Mouse (Mus musculus) olfactory bulb, adult 2 months (tissue): ENCODE data around the gene Mmachc. TPM values are rescaled to one million over a fixed set of nuclear protein-coding genes. Genes with fewer than 3 reads are reported as not detected.
"Not testable (repeated sequence)": the region's sequence is repeated elsewhere in the genome, so short reads cannot be mapped to it uniquely, and the experiment has no call there.

Experiments used
- H3K27ac ChIP-seq: fragments of 200-500 bp; 2 replicates; pipeline ENCODE4 v1.5.1; 2012; ENCODE audit warnings: low read depth, low read length; ENCODE audit not compliant: insufficient read depth
- H3K4me1 ChIP-seq: fragments of 200-500 bp; 2 replicates; pipeline ENCODE4 v1.6.1; 2012; ENCODE audit warnings: low read length; ENCODE audit not compliant: control insufficient read depth, insufficient read depth
- H3K4me3 ChIP-seq: fragments of 200-500 bp; 2 replicates; pipeline ENCODE4 v1.5.1; 2012; ENCODE audit warnings: mild to moderate bottlenecking, low read depth, low read length, moderate library complexity; ENCODE audit not compliant: insufficient read depth
- CTCF ChIP-seq: fragments of 200-500 bp; IDR thresholded peaks from 2 replicates; pipeline ENCODE4 v1.5.1; 2012; ENCODE audit warnings: low read depth, mild to moderate bottlenecking, low read length, moderate library complexity; ENCODE audit not compliant: insufficient read depth
- POLR2A ChIP-seq: fragments of 200-500 bp; IDR thresholded peaks from 2 replicates; pipeline ENCODE4 v1.6.1; 2012; ENCODE audit warnings: mild to moderate bottlenecking, low read depth, low read length, moderate library complexity; ENCODE audit not compliant: insufficient read depth
- WGBS: fragments of 180-500 bp; shearing (Covaris S2); methylation state at CpG from one replicate; pipeline ENCODE4 v1.1.7; 2018; 5-methylcytosine and 5-hydroxymethylcytosine counted together
- polyA plus RNA-seq: library from polyadenylated mRNA; stranded (reverse); fragments of >200 nt; gene quantifications from 2 replicates; pipeline ENCODE4 v1.2.4, GENCODE M21; 2012; ENCODE audit warnings: low replicate concordance; ENCODE audit not compliant: missing spikeins, insufficient read depth, insufficient read length

Mmachc gene
- polyA plus RNA-seq, 1 experiment: not detected

- Histone ChIP-seq H3K4me3 (no peak overlapping the region), H3K4me1 (no peaks in the 10 kb centered on the region), H3K27ac (no peak overlapping the region)
- TF ChIP-seq POLR2A (no peak), CTCF (no peak)
- WGBS: 86% methylated on average over 1 of the region's 1 CpGs
Observed at GRCm38 (mm10) chr4:116700964-116701363, 7.2 kb downstream of the Mmachc start.

DNA sequence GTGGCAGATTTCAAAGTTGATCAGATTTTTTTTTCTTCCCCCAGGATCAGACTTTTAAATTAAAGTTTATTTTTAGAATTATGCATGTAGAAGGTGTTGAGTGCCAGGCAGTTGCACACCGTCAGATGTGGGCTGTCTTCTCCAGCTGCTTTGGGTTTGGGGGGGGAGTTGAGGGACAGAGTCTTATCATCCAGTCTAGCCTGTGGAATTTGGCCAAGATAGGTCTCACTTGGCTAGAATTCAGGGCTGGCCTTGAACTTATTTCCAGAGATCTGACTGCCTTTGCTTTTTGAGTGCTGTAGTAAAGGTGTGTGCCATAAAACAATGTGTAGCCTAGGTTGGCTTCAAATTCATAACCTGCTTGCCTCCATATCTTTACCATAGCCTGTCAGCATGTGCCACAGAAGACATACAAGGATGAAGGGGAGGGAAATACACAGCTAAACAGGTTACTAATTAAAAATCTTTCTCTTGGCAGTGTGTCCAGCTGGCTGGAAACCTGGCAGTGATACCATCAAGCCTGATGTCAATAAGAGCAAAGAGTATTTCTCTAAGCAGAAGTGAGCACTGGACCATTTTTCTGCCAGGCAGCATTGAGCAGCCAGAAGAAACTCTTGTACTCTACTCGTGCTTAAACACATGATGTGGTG lies 9.4 kb downstream of the Mmachc start:
- WGBS: 56% methylated on average over 2 of the region's 2 CpGs
- TF ChIP-seq CTCF: no peak
- Histone ChIP-seq H3K4me3 (no peak overlapping the region), H3K4me1 (no peaks in the 10 kb centered on the region), H3K27ac (no peak overlapping the region)

- 73% methylated on average over 2 of the region's 2 CpGs for WGBS
Observed at GRCm38 (mm10) chr4:116693785-116694184, 14.4 kb downstream of the Mmachc start.

DNA sequence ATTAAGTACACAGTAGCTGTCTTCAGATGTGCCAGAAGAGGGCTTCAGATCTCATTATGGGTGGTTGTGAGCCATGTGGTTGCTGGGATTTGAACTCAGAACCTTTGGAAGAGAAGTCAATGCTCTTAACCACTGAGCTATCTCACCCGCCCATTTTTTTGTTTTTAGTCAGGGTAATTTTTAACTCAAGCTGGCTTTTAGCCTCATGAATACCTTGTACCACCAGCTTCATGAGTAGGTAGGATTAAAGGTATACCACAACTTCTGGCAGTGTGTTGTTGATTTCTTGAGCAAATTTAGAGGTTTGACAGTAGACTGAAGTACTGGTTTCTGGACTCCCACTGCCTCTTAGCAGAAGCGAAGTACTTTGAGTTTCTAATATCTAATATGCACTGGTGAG lies 16.1 kb downstream of the Mmachc start:
- TF ChIP-seq POLR2A (no peak), CTCF (no peak)
- H3K4me1 ChIP-seq: no peaks in the 10 kb centered on the region
- 97% methylated on average over 2 of the region's 2 CpGs for WGBS
- H3K27ac ChIP-seq: no peak overlapping the region
- no peak overlapping the region for H3K4me3 ChIP-seq

More at GRCm38 (mm10) chr4:116693785-116694184, 14.4 kb downstream of the Mmachc start:
- Histone ChIP-seq H3K4me3 (no peak overlapping the region), H3K4me1 (no peaks in the 10 kb centered on the region), H3K27ac (no peak overlapping the region)
- TF ChIP-seq POLR2A (no peak), CTCF (no peak)

DNA sequence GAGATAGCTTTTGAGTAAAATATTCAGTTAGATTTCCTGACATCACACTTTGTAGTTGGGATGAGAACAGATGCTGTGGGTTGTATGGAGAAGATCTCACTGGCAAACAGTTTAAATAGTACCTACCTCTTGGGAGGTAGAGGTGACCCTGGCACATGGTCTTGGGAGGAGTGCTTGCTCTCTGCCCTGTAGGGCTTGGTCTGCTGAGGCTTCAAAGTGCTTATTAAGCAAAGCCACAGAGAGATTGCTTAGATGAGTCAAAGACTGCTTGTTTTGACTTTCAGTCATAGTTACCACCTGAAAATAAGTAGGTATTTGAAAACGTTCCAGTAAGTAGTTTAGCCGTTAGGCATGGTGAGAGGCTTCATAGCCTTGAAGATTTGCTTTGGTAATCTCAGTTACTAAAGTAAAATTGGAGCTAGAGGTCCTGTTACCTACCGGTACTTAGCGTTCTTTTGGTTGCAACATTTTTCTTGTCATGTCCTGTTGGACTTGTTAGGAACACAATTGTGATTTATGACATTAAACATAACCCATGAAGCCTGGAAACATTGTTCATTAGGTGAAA lies 18.8 kb downstream of the Mmachc start:
- Histone ChIP-seq H3K4me3 (no peak overlapping the region), H3K4me1 (no peaks in the 10 kb centered on the region), H3K27ac (no peak overlapping the region)
- 86% methylated on average over 4 of the region's 4 CpGs for WGBS
- TF ChIP-seq POLR2A (no peak), CTCF (no peak)

- TF ChIP-seq POLR2A (no peak), CTCF (no peak)
- no peak overlapping the region for H3K4me3 ChIP-seq
- no peak overlapping the region for H3K27ac ChIP-seq
- 24% methylated on average over 1 of the region's 1 CpGs for WGBS
- H3K4me1 ChIP-seq: no peaks in the 10 kb centered on the region
Observed at GRCm38 (mm10) chr4:116687041-116687440, 21.2 kb downstream of the Mmachc start.

- peak within 1 kb of the TSS; percentile 83 for H3K27ac ChIP-seq
- H3K4me3 ChIP-seq: peak within 1 kb of the TSS; percentile 81
- no peaks in the 10 kb centered on the region for H3K4me1 ChIP-seq
- under 1% methylated on average over 56 of the region's 56 CpGs for WGBS
- TF ChIP-seq CTCF: peak; percentile 50; the same call in 1 of the 2 replicates
- peak; percentile 89 for TF ChIP-seq POLR2A
Observed at GRCm38 (mm10) chr4:116685402-116686061, 22.7 kb downstream of the Mmachc start, which contains the start of gene Prdx1. TSS of gene Prdx1 (plus strand) at chr4:116685544.

DNA sequence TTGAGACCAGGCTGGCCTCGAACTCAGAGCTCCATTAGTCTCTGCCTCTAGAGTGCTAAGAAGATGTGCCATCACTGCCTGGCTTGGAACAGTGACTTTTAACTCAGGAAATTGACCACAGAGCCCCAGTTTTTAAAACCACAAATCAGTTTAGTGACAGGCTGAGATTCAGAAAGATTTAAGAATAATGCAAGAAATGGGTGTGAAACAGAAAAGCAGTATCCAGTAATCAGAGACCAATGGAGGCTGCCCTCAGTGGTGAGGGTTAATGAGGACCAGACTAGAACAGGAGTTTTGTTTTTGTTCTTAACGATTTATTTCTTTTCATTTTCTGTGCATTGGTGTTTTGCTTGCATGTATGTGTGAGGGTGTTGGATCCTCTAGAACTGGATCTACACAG lies 23.5 kb downstream of the Mmachc start:
- WGBS: 71% methylated on average over 2 of the region's 2 CpGs
- TF ChIP-seq POLR2A: no peak
- no peak for TF ChIP-seq CTCF
- peak overlapping the region; percentile 83 for H3K27ac ChIP-seq
- no peak overlapping the region for H3K4me3 ChIP-seq
- H3K4me1 ChIP-seq: no peaks in the 10 kb centered on the region

DNA sequence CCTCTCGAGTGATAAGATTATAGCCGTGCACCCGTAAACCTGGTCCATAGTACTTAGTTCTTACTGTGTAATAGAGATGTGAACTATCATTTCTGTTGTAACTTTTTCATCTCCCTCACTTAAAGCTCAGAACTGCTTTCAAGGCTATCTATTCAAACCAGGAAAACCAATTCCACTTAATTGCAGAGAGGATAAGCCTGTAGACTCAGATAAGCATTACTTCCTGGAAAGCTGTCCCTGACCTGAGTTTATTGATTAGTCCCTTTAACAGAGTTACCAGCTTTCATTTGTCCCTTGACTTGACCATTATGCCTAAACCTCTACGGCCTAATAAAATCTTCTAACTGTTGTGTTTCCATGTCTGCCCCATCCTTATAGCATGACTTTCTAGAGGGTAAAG lies 24.2 kb downstream of the Mmachc start:
- H3K4me3 ChIP-seq: no peak overlapping the region
- WGBS: 92% methylated on average over 4 of the region's 4 CpGs
- no peak for TF ChIP-seq POLR2A
- H3K27ac ChIP-seq: no peak overlapping the region
- H3K4me1 ChIP-seq: no peaks in the 10 kb centered on the region

DNA sequence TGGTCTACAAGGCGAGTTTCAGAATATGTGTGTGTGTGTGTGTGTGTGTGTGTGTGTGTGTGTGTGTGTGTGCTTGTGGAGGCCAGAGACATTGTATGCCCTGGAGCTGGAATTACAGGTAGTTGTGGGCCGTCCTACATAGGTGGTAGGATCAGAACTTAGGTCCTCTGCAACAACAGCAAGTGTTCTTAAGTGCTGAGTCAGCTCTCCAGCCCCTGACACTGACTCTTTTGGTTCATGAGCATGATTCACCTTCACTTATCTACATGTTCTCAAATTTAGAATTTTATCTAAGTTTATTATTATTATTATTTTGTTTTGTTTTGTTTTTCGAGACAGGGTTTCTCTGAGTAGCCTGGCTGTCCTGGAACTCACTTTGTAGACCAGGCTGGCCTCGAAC lies 27.7 kb downstream of the Mmachc start:
- H3K27ac ChIP-seq, H3K4me3 ChIP-seq, H3K4me1 ChIP-seq: not testable (repeated sequence)
- 92% methylated on average over 4 of the region's 4 CpGs for WGBS
